Mouse (Mus musculus): Measurements from ENCODE around the gene Olfr1049.
"Not testable (repeated sequence)": the region's sequence is repeated elsewhere in the genome, so short reads cannot be mapped to it uniquely, and the experiment has no call there.

Gene Olfr1049

GRCm38 (mm10) chr2:86258228-86258627 is at the start of gene Olfr1049:
TSS of gene Olfr1049 (minus strand) at chr2:86258328.
- DNase-seq (ENCODE audit: extremely low spot score), result not testable (repeated sequence)

GRCm38 (mm10) chr2:86292155-86292554 is 34.0 kb upstream of the Olfr1049 start, which contains the start of gene Olfr1052:
TSS of gene Olfr1052 (plus strand) at chr2:86292455.
- DNase-seq (ENCODE audit: extremely low spot score), result no peak

GRCm38 (mm10) chr2:86278988-86279387 is 20.9 kb upstream of the Olfr1049 start, which contains the start of gene Olfr1051:
TSS of gene Olfr1051 (minus strand) at chr2:86279088.
- not testable (repeated sequence) for DNase-seq (ENCODE audit: extremely low spot score)

GRCm38 (mm10) chr2:86240189-86240588 is 17.9 kb downstream of the Olfr1049 start, which contains the start of gene Olfr1048:
TSS of gene Olfr1048 (minus strand) at chr2:86240289.
- DNase-seq (ENCODE audit: extremely low spot score), result no peak

GRCm38 (mm10) chr2:86231301-86231700 is 26.8 kb downstream of the Olfr1049 start, which contains the start of gene Olfr1047:
TSS of gene Olfr1047 (minus strand) at chr2:86231401.
- no peak for DNase-seq (ENCODE audit: extremely low spot score)

- DNase-seq (ENCODE audit: extremely low spot score), result no peak
Measured at GRCm38 (mm10) chr2:86219214-86219613, 38.9 kb downstream of the Olfr1049 start, which contains the start of gene Olfr1046. TSS of gene Olfr1046 (minus strand) at chr2:86219314.

Measured in embryo, embryonic 9.5 days (tissue).